Mouse (Mus musculus) lung, adult 2 months (tissue): ENCODE measurements around the gene Lrrn1.

Source experiments
- CTCF ChIP-seq: fragments of 200-500 bp; IDR thresholded peaks from 2 replicates; pipeline ENCODE4 v1.5.1; 2011; ENCODE audit warnings: mild to moderate bottlenecking, low read length, control low read depth; ENCODE audit not compliant: insufficient read depth
- POLR2A ChIP-seq: fragments of 200-500 bp; IDR thresholded peaks from 2 replicates; pipeline ENCODE4 v1.6.1; 2011; ENCODE audit warnings: low read depth, mild to moderate bottlenecking, control low read depth, low read length, borderline replicate concordance; ENCODE audit errors: extremely low read depth

GRCm38 (mm10) chr6:107557806-107558205 is 28.2 kb downstream of the Lrrn1 start:
- no peak for TF ChIP-seq CTCF
- TF ChIP-seq POLR2A: no peak
